Mouse (Mus musculus): ENCODE measurements around the gene Trim17.
A peak's percentile ranks its signal among the peaks of the same experiment; 100 is the strongest.

The Trim17 gene

GRCm38 (mm10) chr11:58991911-58992310 is 37.4 kb downstream of the Trim17 start:
- DNase-seq (ENCODE audit: low spot score in 2 of 2), result no peak

- no peak for DNase-seq (ENCODE audit: low spot score in 2 of 2)
Measured at GRCm38 (mm10) chr11:58993091-58993670, 38.7 kb downstream of the Trim17 start.

GRCm38 (mm10) chr11:58994337-58994826 is 39.9 kb downstream of the Trim17 start:
- peak in 1 of 2 experiments; percentile 40 for DNase-seq (ENCODE audit: low spot score in 2 of 2)

- no peak for DNase-seq (ENCODE audit: low spot score in 2 of 2)
Measured at GRCm38 (mm10) chr11:58995061-58995806, 40.7 kb downstream of the Trim17 start.

- DNase-seq (ENCODE audit: low spot score in 2 of 2), result no peak
Measured at GRCm38 (mm10) chr11:58995807-58996370, 41.4 kb downstream of the Trim17 start.

GRCm38 (mm10) chr11:58997541-58997940 is 43.1 kb downstream of the Trim17 start:
- DNase-seq (ENCODE audit: low spot score in 2 of 2), result no peak

GRCm38 (mm10) chr11:58999158-58999557 is 44.7 kb downstream of the Trim17 start:
- no peak for DNase-seq (ENCODE audit: low spot score in 2 of 2)

- no peak for DNase-seq (ENCODE audit: low spot score in 2 of 2)
Measured at GRCm38 (mm10) chr11:58999830-59000229, 45.3 kb downstream of the Trim17 start.

- DNase-seq (ENCODE audit: low spot score in 2 of 2), result no peak
Measured at GRCm38 (mm10) chr11:59000635-59001034, 46.1 kb downstream of the Trim17 start.

GRCm38 (mm10) chr11:59002327-59003079 is 48.0 kb downstream of the Trim17 start:
- no peak for DNase-seq (ENCODE audit: low spot score in 2 of 2)

GRCm38 (mm10) chr11:59015052-59015451 is 60.6 kb downstream of the Trim17 start:
- peak in 1 of 2 experiments; percentile 38 for DNase-seq (ENCODE audit: low spot score in 2 of 2)
